Mouse (Mus musculus): ENCODE results near the gene Ier3.
"Not testable (repeated sequence)": the region's sequence is repeated elsewhere in the genome, so short reads cannot be mapped to it uniquely, and the experiment has no call there.

The Ier3 gene

DNA sequence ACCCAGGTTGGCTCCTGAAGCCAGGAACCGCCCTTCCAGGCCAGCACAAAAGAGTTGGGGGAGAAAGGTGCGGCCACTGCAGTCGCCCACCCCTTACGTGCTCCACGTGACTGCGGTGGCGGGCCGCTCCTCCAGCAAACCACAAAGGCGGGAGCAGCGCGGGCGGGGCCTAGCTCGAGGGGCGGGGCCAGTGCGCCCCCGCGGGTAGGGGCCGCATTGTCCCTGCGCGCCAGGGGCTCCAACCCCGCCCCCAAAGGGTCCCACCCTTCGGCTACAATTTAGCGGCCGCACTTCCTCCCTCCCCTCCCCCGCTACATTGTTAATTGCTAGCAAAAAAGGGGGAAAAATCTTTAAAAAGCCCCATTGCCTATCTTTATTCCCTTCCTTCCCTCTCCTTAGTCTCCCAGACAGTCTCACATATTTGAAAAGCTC, 15.5 kb downstream of the Ier3 start:
- peak; percentile 77 to 87 for DNase-seq

- DNase-seq: peak; percentile 58 to 72
Observed at GRCm38 (mm10) chr17:35837487-35837886, 16.0 kb downstream of the Ier3 start.

GRCm38 (mm10) chr17:35838122-35838544, 16.6 kb downstream of the Ier3 start, which contains the start of gene Tubb5:
TSS of gene Tubb5 (minus strand) at chr17:35838306.
- DNase-seq: peak; percentile 97 to 98

DNA sequence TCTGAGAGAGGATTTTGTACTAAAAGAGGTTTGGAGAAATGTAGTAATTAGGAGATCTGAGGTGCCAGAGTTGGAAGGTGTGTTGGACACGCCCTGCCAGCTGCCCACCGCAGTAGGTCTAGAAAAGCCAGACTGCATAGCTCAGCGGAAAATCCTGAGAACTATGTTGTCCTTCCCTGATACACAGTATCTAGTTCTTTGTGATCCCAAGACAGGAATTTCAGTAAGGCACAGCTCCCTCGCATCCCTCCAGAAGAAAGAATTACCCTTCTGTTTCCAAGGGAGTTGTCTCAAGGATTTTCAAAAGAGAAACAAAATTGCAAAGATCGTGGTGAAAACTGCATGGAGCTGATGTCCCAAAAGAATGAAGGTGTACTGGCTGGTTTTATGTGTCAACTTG, 17.1 kb downstream of the Ier3 start:
- no peak for DNase-seq

- DNase-seq: not testable (repeated sequence)
Observed at GRCm38 (mm10) chr17:35839002-35839401, 17.5 kb downstream of the Ier3 start.

GRCm38 (mm10) chr17:35840561-35840960, 19.1 kb downstream of the Ier3 start:
- no peak for DNase-seq

GRCm38 (mm10) chr17:35841076-35841950, 19.8 kb downstream of the Ier3 start, which contains the start of gene Mdc1:
TSS of gene Mdc1 (plus strand) at chr17:35841515.
- DNase-seq: peak; percentile 98 to 99

GRCm38 (mm10) chr17:35842006-35842405, 20.5 kb downstream of the Ier3 start:
- DNase-seq: no peak

DNA sequence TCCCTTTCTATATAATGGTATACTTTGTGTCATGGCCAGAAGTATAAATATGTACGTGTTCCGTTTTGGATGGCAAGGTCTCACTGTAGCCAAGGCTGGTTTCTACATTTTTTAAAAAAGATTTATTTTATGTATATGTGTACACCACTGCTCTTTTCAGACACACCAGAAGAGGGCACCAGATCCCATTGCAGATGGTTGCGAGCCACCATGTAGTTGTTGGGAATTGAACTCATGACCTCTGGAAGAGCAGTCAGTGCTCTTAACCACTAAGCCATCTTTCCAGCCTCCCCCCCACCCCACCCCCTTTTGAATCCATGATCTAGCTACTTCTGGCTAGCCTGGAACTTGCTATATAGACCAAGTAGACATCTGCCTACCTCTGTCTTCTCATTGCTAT, 22.0 kb downstream of the Ier3 start:
- DNase-seq: no peak

DNA sequence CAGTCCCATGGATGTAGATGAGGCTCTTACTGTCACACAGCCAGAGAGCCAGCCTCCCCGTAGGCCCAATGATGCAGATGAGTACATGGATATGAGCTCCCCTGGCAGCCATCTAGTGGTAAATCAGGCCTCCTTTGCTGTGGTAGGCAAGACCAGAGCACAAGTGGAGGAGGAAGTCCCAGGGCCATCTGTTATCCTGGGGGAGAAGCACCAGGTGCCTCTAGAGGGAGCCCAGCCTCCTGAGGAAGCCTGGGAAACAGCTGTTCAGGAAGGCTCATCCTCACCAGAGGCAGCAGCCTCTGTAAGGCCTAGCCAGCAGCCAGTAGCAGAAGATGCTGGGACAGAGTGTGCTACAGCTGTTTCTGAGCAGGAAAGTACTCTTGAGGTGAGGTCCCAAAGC, 26.6 kb downstream of the Ier3 start:
- no peak for DNase-seq

DNA sequence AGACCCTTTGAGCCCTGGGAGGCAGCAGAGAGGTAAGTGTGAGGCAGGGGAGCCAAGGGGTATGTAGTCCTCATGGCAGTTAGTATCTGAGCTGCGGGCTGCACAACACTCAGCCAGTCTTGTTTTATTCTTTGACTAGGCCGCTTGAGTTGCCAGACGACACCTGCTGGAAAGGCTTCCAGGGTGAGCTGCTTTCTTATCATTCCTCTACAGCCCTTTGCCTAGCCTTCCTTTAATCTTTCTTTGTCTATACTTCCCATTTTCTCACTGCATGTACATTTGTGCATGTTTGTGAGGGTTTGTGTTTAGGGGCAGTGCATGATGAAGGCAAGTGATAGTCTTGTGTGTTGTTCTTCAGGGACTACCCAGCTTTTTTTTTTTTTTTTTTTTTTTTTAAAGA, 29.5 kb downstream of the Ier3 start:
- no peak for DNase-seq

DNA sequence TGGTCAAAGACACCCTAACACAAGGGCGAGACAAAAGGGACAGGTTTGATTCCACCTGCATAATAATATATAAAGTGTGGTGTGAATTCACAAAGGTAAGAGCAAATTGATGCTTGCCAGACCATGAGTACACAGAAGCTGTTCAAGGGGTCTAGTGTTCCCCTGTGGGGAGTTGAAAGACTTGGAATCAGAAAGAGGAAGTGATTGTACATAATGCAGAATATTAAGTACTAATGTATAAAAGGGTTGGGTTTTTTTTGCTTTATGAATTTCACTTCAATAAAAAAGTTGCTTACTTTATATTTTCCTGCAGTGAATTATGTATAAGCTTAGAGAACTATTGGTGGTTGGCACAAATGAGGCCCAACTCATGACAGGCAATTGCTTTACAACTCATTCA, 37.9 kb downstream of the Ier3 start:
- DNase-seq: no peak

- no peak for DNase-seq
Observed at GRCm38 (mm10) chr17:35859835-35860234, 38.4 kb downstream of the Ier3 start.

GRCm38 (mm10) chr17:35860831-35861197, 39.3 kb downstream of the Ier3 start:
- DNase-seq: no peak

- peak; percentile 93 to 94 for DNase-seq
Observed at GRCm38 (mm10) chr17:35861198-35861857, 39.8 kb downstream of the Ier3 start, which contains the start of gene Nrm. TSS of gene Nrm (plus strand) at chr17:35861318.

GRCm38 (mm10) chr17:35864832-35865353, 43.4 kb downstream of the Ier3 start:
- DNase-seq: no peak

DNA sequence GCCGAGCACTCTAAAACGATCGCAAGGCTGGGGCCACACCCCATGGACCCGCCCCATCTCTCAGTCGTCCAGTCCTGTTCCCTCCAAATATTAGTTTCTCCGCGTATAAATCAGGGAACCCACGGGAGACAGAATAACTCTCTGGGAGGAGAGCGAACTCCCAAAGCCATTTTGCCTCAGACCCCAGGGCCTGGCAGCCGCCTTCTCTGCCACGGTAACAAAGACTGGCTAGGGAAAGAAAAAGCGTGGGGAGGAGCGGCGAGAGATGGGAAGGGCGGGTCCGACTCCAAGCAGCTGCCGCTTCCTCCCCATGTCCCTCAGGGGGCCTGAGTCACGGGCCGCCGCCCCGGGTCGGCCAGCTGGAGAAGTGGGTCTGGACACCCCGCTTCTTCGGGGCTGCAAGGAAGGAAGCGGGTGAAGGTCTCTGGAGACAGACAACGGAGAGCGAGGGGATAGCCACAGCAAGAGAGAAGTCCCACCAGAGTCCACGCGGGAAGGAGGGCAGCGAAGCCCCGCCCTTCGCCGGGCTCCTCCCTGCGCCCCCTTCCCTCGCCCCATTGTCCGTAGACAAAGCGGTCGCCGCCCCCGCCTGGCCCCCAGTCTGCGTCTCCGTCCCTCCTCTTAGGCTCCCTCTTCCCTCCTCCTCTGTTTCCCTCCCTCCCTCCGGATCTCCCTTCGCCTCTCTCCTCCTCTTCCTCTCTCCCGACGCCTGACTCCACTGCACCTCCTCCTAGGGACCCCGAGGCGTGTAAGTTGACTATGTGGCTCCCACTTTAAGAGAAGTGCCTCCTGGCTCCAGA, 44.2 kb downstream of the Ier3 start, which contains the start of gene Ppp1r18:
Ppp1r18 (plus strand) TSS at position 113 of the 800 bp plus-strand sequence.
- peak; percentile 31 to 58 for DNase-seq

DNA sequence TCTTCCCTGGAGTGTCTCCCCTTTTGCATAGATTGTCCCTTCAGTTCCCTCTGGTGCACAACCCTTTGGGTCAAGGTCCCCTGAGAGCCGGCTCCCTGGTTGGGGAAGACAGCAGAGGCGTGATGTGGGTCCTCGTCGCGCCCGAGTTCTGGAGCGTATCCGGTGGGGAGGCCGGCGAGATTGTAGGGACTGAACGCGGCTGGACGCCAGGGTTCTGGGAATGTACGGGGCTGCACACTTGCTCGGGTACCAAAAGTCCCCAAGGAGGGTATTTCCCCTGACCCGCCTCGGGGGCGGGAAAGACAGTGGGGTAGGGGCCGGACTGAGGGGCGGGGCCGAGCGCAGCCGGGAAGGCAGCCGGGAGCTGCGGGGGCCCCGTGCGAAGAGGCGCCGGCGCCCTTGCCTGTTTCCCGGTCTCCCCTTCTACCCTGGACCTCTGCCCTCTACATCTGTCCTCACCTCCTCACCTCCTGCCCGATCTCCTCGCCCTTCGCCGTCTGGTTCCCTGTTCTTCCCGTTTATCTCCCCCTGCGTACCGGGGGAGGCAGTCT, 44.9 kb downstream of the Ier3 start:
- DNase-seq: peak; percentile 38 to 51

GRCm38 (mm10) chr17:35866911-35867890, 45.7 kb downstream of the Ier3 start:
- DNase-seq: peak in 1 of 2 experiments; percentile 40

- no peak for DNase-seq
Observed at GRCm38 (mm10) chr17:35868165-35868820, 46.8 kb downstream of the Ier3 start.
